Mouse (Mus musculus) brain, adult 2 months (tissue): Measurements from ENCODE around the gene Psmb11.
"Not testable (repeated sequence)": the region's sequence is repeated elsewhere in the genome, so short reads cannot be mapped to it uniquely, and the experiment has no call there.

Experiments used
- DNase-seq: peaks from one replicate; pipeline ENCODE4 v3.0.0; 2011; ENCODE audit warnings: low read depth, low spot score

Psmb11 gene

DNA sequence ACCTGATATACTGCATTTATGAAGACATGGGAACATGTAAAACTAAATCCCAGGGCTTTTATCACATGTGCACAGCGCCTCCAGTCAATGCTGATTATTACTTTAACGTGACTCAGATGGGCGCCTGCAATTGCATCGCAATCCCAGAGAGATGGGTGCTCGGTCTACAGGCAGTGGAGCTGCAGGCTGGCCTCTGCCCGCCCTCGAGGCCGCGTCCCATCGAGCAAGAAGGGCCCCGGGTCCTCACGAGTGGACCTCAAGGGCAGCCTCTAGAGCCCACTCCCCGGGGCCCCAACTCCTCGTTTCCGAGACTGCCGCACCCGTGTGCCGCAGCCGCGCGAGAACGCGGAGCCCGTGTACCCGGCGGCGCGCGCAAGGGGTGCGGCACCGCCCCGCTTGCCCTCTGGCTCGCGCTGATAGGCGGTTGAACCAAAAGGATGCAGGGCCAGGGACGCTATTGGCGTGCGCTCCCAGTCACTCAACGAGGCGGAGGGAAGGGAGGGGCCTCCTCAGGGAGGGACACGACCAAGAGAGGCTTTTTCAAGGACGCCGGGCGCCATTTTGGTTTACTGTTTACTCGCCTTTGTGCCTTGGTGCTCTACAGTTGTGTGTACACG, 18.1 kb upstream of the Psmb11 start:
- DNase-seq = peak; percentile 99

DNA sequence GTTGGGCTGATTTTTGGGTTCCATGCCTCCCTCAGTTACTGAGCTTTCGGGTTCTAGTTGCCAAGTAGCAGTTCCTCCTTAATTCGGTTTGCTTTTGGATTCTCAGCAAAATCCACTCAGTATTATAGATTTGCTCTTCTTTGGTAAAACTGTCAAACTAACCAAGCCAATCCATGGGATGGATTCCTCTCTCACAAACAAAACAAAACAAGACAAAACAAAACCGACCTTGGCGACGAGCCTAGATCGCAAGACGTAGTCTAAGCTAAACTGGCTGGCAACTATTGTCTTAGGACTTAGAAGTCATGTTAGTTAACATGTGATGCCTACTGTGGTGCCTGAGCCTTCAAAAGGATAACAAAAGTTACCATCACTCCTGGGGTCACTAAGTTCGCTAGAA, 17.5 kb upstream of the Psmb11 start:
- no peak for DNase-seq

DNA sequence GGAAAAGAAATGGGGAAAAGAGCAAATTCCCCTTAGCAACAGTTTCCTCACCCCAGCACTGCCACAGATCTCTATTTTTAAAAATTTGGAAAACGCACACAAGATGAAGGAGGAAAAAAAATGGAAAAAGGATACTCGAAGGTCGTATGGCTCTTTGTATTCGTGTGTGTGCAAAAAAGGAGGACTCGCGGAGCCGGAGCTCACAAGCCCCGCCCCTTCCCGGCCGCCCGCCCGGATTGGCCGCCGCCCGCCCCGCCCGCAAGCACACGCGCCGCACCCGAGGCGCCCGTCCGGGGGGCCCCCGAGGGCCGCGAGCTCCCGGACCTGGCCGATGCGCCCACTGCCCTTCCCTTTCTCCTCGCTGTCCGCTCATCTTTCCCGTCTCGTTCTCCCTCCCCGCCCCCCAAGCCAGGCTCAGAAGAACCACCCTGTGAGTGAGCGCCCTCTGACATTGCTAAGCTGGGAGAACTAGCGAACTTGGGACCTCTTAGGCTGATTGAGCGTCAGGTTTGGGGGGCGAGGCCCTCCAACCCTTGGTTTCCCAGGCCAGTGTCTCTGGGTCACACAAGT, 15.4 kb upstream of the Psmb11 start, which contains the start of gene 4931414P19Rik:
Gene 4931414P19Rik (minus strand): TSS at position 242 of the 570 bp plus-strand sequence.
- DNase-seq = peak; percentile 80

DNA sequence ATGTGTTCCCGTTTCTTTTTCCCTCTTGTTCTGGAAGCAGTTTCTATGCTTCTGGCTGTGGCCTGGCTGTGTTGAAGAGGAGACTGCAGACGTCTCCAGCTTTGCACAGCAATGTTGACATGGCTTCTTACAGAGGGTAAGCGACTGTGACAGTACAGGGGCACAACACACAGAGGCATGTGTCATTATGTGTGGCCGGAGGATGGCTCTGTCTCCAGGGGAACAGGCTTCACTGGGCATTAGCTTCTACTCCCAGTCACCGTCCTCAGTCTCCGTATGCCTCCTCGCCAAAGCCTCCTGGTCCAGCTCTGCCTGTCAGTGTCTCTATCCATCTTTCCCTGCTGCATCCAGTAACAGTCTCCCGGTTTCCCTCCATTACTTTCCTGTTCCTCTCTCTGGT, 14.0 kb upstream of the Psmb11 start:
- no peak for DNase-seq

DNA sequence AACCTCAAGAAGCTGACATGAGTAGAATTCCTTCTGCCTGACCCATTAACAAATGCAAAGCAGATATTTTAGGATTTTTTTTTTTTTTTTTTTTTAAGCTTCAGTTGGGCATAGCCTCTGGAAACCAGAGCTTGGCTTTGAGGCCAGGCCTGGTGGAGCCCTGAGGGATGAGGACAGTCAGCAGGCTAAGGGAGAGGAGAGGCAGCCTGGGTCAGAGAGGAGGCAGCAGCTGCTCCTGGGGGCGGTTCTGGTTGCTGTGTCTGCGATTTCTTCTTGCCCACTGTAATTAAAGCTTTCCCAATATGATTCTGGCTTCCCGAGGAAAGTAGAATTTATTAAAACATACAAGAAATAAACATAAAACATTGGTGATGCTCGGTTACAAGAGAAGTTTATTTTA, 12.0 kb upstream of the Psmb11 start:
- no peak for DNase-seq

DNA sequence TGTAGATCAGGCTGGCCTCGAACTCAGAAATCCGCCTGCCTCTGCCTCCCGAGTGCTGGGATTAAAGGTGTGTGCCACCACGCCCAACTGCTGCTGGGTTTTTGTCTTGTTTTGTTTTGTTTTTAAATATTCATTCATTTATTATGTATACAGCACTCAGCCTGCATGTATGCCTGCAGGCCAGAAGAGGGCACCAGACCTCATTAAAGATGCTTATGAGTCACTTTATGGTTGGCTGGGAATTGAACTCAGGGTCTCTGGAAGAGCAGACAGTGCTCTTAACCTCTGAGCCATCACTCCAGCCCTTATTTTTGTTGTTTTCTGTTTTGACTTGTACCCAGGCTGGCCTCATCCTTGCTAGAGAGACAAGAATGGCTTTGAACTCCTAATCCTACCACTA, 11.3 kb upstream of the Psmb11 start:
- peak; percentile 45 for DNase-seq

DNA sequence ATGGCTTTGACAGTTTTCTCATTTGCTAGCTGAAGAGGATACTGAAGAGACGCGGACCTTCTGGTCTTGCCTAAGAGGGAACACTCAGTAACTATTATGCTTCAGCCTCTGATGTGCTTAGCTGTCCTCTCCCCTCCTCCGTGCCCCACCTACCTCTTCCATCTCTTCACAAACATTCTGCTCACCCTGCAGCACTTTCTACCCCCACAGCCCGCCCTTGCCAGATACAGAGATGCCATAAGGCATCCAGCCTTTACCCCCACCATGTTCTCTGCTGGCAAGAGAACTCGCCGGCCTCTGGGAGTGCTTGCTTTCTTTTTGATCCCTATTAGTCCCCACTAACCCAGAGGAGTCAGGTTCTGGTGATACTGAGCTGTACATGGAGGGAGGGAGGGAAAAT, 10.6 kb upstream of the Psmb11 start:
- DNase-seq = peak; percentile 84

DNA sequence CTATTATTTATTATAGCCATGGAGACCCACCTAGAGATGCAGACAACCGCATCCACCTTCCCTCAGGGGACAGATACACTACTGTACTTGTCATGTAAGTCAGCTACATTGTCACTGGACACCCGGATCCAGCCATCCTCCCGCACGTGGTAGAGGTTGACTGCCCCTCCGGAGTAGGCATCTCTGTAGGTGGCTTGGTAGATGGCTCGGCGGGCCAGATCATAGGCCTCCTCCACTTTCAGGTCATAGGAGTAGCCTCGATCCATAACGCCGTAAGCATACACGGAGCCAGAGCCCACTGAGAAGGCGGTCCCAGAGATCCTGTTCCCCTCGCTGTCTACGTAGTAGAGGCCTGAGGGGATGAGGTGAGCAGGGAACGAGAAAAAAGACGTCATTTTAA, 7.1 kb upstream of the Psmb11 start:
- not testable (repeated sequence) for DNase-seq

DNA sequence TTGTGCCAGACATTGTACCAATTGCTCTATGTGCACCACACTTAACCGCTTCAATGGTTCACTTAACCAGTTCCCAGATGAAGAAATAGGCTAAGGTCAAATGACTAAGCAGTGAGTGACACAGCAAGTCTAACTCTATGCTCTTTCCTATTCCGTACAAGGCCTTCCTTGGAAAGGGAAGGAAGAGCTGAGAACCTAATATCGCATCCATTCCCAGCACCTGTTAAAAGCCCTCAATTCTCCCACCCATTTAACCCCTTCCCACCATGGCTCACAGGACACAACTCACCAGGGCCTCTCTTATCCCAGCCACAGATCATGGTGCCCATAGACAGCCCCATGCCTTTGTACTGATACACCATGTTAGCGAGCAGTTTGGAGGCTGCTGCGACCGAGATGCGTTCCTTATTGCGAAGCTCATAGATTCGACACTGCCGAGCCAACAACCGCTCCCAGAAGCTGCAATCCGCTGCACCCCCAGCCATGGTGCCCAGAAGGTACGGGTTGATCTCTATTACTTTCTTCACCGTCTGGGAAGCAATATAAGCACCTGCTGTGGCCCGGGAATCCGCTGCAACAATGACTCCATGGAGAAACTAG, 4.9 kb upstream of the Psmb11 start:
- DNase-seq = no peak

DNA sequence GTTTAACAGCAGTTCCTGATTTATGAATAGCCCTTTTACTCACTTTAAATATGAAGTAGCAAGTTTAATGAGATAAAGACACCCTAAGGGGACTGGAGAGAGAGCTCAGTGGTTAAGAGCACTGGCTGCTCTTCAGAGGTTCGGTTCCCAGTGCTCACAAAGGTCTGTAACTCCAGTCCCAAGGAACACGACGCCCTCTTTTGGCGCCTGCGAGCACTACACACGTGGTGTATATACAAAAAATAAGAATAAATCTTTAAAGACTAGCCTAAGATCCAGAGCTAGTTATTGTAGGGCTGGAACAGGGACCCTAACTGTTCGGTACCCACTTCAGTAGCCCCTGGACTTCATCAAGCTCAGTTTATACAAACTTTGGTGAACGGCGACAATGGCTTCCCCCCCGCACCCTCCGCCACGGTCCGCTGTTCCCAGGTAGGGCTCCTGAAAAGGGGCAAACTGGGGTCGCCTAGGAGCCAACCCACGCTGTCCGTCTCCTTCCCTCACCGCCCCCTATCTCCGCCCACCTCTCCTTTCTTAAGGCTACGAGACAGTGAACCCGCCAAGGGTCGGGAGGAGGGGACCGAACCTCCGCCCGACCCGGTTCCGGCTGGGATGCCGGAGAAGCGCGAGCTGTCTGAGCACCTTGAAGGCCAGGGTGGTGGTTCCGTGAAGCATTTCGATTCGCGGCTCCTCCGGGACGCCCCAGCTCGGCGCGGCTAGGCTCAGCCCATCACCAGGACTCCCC, 3.9 kb upstream of the Psmb11 start:
- no peak for DNase-seq

DNA sequence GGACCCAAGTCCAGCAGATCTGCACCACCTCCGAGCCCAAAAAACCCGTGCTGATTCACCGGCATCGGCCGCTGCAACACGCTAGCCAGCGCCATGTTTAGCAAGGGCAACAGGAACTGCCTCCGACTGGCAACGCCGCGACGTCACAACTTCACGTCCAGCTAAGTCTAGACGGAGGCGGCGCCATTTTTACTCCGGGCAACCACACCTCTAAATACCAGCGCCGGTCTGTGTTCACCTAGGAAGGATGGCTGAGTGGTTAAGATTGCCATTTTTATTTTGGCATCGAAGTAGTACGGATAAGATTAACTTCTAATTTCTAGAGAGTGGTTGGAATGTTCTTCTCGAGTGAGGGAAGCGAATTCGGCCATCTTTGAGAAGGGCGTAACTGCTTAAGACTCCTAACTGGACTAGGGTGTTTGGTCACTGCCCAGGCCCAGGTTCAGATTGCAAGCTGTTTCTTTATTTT, 3.3 kb upstream of the Psmb11 start, which contains the start of gene Psmb5:
Gene Psmb5 (minus strand): TSS at position 126 of the 469 bp plus-strand sequence.
- DNase-seq = peak; percentile 96

DNA sequence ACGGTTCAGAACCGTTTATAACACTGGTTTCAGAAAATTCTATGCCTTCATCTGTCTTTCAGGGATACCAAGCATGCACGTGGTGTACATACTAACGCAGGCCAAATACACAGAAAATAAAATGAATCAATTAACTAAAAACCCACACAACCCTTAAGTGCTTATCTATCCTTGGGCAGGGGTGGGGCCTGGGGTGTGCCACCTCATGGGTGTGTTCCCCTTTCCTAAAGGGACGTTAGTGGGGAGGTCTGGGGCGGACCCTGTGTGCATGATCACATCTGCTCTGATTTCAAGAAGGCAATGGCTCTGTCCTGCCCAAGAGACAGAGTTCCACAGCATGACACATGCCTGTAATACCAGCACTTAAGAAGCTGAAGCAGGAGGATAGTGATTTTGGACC, 2.1 kb downstream of the Psmb11 start:
- no peak for DNase-seq

DNA sequence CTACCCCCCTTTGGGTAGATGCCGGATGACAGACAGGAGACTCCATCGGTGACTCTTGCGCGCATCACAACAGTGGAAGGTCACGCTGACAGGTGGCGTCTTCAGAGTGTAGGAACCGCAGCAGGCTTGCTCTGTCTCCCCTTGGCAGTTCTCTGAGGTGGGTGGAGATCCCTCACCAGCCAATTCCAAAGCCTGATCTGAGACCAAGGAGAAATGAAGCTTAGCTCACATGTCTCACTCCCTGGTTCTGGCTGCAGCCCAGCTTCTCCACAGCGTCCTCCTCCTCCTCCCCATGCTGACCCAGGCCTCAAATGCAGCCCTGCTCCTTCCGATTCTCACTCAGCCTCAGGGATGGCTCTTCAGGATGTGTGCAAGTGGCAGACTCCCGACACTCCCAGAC, 3.7 kb downstream of the Psmb11 start:
- peak; percentile 64 for DNase-seq

DNA sequence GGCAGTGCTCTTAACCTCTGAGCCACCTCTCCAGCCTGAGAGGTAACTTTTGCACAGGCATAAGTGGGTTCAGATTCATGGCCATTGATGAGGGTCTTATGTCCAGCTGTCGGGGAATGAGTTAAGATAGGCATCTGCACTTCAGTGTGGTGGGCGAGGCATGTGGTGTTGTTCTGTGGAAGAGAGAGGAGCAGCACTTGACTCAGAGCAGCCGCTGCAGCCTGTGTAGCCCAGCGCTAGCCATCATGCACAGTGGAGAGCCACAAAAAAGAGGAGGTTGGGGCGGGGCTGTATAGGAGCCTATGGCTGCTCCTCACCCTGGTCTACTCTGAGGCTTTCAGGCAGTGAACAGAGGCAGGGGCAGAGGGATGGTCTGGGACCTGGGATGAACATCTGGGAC, 6.9 kb downstream of the Psmb11 start:
- no peak for DNase-seq

DNA sequence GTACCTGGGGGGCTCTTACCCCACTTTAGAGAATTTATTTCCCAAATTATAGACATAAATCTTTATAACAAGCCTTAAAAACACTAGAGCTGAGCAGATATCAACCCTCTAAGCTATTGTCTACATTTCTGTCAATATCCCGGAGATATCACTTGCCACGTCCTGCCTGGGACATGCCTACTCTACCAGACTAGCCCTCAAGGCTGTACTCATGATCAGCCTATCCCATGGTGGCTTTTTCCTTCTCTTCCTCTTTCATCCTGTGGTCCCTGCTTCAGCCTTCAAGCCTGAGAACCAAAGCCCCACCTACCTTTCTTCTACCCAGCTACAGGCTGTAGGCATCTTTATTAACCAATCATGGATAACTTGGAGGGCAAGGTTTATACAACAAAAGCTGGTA, 8.6 kb downstream of the Psmb11 start:
- no peak for DNase-seq

DNA sequence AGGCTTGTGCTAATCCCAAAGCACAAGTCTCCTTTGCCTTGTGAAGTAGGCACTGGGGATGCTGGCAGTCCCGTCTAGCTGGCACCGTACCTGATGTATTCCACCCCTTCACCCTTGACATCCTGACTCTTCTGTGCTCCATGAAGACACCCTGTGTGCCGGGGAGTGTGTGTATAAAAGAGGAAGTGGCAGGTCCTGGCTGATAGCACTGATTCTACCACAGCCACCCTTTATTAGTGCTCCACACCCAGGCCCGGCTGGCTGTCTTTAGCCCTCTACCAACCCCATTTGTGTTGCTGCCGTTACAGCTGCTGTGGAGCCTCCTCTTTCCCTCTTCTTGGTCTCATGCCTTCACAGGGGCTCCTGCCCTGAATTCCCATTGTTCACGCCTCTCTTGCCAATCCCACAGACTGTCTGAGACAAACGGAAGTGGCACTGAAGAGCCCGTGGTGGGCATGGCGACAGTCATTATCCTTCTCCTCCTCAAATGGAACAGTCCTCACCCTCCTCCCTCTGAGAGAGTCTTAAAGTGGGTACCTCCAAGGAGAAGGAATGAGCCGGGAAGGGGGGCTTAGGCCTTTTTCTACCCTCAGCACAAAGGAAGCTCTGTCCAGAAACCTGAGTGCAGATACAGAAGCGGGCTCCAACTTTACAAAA, 9.5 kb downstream of the Psmb11 start:
- no peak for DNase-seq

DNA sequence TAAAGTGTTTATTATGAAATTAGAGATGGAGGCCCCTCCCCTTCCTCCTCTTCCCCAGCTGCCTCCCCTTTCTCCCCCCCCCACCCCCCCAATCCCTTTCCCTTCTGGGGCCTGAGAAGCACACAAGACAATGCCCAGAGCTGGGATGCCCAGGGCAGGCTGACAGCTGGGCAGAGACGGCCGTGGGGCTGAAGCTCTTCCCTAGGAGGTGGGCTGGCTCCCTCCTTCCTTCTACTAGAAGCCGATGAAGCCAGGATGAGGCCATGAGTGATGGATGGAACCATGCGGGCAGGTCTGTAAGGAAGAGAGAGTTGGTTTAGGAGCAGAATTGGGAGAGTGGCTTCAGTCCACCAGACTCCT, 10.0 kb downstream of the Psmb11 start:
- DNase-seq = no peak

DNA sequence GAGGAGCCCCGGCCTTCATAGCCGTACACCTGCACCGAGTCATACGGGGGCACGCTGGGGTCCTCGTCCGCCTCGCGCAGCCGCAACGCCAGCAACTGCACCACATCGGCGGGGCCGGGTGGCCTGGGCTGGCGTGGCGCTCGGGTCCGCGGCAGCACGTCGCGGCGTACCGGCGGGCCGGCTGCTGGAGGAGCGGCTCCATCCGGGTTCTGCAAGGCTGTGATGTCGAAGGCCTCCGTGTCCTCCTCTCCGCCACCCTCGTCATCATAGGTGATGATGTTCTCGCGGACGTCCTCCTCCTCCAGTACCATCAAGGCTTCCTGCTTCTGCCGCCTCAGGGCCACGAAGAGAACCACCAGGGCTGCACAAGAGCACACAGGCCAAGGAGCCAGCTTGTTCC, 11.0 kb downstream of the Psmb11 start:
- DNase-seq = no peak

DNA sequence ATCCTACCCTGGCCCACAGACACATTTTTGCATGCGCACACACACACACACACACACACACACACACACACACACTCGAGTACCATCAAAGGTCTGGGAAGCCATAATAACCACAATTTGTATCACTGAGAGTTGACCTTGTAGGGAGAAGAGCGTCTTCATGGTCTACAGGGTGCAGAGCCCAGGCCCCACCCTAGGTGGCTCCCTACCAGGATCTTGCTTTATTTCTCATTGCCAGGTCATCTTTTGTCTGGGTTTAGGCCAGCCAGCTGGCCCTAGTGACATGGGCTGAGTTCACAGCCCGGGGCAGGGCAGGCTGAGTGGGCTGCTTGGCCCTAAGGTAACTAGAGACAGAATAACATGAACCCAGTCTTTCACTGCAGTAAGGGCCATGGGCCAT, 12.9 kb downstream of the Psmb11 start:
- no peak for DNase-seq

DNA sequence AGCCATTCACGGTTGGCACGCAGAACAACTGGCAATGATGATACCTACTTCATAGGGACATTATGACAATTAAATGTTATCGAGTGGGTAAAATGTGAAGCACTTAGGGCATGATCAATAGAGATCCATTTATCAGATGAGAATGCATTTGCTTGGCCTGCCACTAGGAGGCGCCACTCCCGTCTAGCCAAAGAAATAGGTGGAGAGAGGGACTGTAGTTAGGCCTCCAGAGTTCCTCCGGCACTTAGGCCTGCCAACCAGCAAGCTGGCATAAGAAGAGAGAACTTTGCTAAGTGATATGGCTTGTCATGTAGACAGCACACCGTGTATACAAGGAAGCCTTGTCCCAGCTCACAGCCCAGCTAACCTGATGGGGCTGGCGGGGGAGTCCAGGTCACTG, 15.7 kb downstream of the Psmb11 start:
- peak; percentile 47 for DNase-seq

DNA sequence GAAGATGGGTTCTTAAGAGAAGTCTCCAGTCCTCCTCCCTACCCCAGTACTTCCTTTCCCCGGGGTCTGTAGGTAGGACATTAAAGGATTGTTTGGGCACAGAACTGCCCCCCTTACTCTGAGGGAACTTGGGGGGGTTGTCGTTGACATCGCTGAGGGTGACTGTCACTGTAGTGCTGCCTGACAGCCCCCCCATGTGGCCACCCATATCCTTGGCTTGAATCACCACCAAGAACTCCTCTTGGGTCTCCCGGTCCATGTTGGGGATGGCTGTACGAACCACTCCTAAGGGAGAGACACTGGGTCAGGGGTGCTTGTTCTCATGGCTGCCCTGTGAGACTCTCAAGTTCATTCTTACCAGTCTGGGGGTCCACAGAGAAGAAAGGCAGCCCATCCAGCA, 17.0 kb downstream of the Psmb11 start:
- DNase-seq = peak; percentile 55

DNA sequence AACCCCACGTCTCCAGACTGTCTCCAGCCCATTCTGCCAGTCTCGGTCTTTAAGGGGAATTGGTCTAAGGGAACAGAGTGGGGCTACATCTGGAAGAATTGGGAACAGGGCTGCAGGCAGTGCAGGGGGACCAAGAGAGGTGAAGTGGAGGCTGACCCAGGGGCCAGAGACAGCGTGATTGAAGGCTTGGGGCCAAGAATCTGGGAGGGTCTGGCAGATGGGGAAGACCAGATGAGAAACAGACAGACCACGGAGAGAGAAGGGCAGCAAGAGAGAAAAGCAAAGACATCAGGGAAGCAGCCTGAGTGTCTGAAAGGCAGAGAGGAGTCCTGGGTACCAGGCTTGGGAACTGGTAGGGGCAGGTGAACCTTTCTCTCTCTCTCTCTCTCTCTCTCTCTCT, 18.9 kb downstream of the Psmb11 start:
- no peak for DNase-seq
